Mouse (Mus musculus) stomach, postnatal 0 days (tissue): ENCODE measurements around the gene Pcca. TPM values are rescaled to one million over a fixed set of nuclear protein-coding genes. Genes with fewer than 3 reads are reported as not detected.

Experiments used
- ATAC-seq: fragments of 200-750 bp; cut with Nextera tagmentation; 2 replicates; pipeline ENCODE4 v1.8.0; 2017; ENCODE audit not compliant: low FRiP score, low TSS enrichment
- DNase-seq: peaks from one replicate; pipeline ENCODE4 v3.0.0-alpha.2; 2016; ENCODE audit warnings: low spot score
- H3K27ac ChIP-seq: fragments of 300-500 bp; sonication (generic); replicated peaks from 2 replicates; pipeline ENCODE4 v1.5.1; 2014; ENCODE audit warnings: mild to moderate bottlenecking, control low read depth
- H3K27me3 ChIP-seq: fragments of 300-500 bp; sonication (generic); 2 replicates; pipeline ENCODE4 v1.6.1; 2014; ENCODE audit warnings: low read length; ENCODE audit not compliant: control insufficient read depth, insufficient read depth
- H3K36me3 ChIP-seq: fragments of 300-500 bp; sonication (generic); 2 replicates; pipeline ENCODE4 v1.6.1; 2014; ENCODE audit warnings: low read length, mixed read lengths; ENCODE audit not compliant: control insufficient read depth, insufficient read depth
- H3K4me1 ChIP-seq: fragments of 300-500 bp; sonication (generic); replicated peaks from 2 replicates; pipeline ENCODE4 v1.6.1; 2014; ENCODE audit warnings: antibody characterized with exemption; ENCODE audit not compliant: control insufficient read depth, insufficient read depth
- H3K4me2 ChIP-seq: fragments of 300-500 bp; sonication (generic); replicated peaks from 2 replicates; pipeline ENCODE4 v1.6.1; 2014; ENCODE audit warnings: low read depth, mild to moderate bottlenecking, control low read depth, moderate library complexity
- H3K4me3 ChIP-seq: fragments of 300-500 bp; sonication (generic); 2 replicates; pipeline ENCODE4 v1.5.1; 2014; ENCODE audit warnings: low read depth, low read length, control low read depth
- H3K9ac ChIP-seq: fragments of 300-500 bp; sonication (generic); 2 replicates; pipeline ENCODE4 v1.6.1; 2014; ENCODE audit warnings: mild to moderate bottlenecking, low read length, control low read depth, mixed read lengths
- H3K9me3 ChIP-seq: fragments of 300-500 bp; sonication (generic); 2 replicates; pipeline ENCODE4 v1.6.1; 2016; ENCODE audit warnings: low read length; ENCODE audit not compliant: control insufficient read depth
- CTCF ChIP-seq: IDR thresholded peaks from 2 replicates; pipeline ENCODE4 v1.5.1; 2016; ENCODE audit warnings: antibody characterized with exemption, low read depth, mild to moderate bottlenecking, moderate library complexity
- EP300 ChIP-seq: optimal IDR thresholded peaks from 2 replicates; pipeline ENCODE3; 2016; ENCODE audit warnings: antibody characterized with exemption
- WGBS: fragments of 180-500 bp; shearing (Covaris S2); extraction: QIAGEN DNeasy Blood & Tissue Kit; methylation state at CpG from one replicate; pipeline ENCODE4 v1.1.7; 2014; 5-methylcytosine and 5-hydroxymethylcytosine counted together
- polyA plus RNA-seq: library from polyadenylated mRNA; unstranded; fragments of >200 nt; fragmentation: Nextera tagmentation; extraction: Ambion mirVana; gene quantifications from 2 replicates; pipeline ENCODE4 v1.2.1, GENCODE M21; 2015

The Pcca gene
- polyA plus RNA-seq, 1 experiment from 2014 or later: 8.2 TPM

GRCm38 (mm10) chr14:122936460-122936859 is 402.3 kb downstream of the Pcca start:
- H3K27ac ChIP-seq: no peak overlapping the region
- H3K36me3 ChIP-seq: no peaks in the 10 kb centered on the region
- H3K4me1 ChIP-seq: no peaks in the 10 kb centered on the region
- no peaks in the 10 kb centered on the region for H3K9me3 ChIP-seq
- no peak for TF ChIP-seq EP300
- no peak for TF ChIP-seq CTCF
- no peak overlapping the region for H3K9ac ChIP-seq
- no peaks in the 10 kb centered on the region for H3K27me3 ChIP-seq
- 74% methylated on average over 1 of the region's 1 CpGs for WGBS
- H3K4me2 ChIP-seq: no peak overlapping the region
- no peak overlapping the region for H3K4me3 ChIP-seq
- DNase-seq (no peak), ATAC-seq (no peak)

Other genes with a start within 250 kb of the Pcca start
- not detected in 2 replicates for gene Gm5089, start 83.2 kb upstream of the Pcca start, polyA plus RNA-seq
- gene Zic5, start 68.6 kb upstream of the Pcca start, polyA plus RNA-seq: not detected in 2 replicates
- gene Zic2, start 58.9 kb upstream of the Pcca start, polyA plus RNA-seq: not detected in 2 replicates
- not detected in 2 replicates for gene Gm10837, start 43.7 kb upstream of the Pcca start, polyA plus RNA-seq